Mouse (Mus musculus) midbrain, postnatal 0 days (tissue): ENCODE measurements at regions not wholly inside any gene's neighbourhood (a gene's known extent, or its start where the extent isn't known, plus 50 kb on each side); places are given as distances from the start of the nearest gene placed in this dataset.

ENCODE experiments used
- ATAC-seq: fragments of 200-750 bp; cut with Nextera tagmentation; 2 replicates; pipeline ENCODE4 v1.8.0; 2017; ENCODE audit warnings: moderate number of reproducible peaks, mild to moderate bottlenecking, moderate TSS enrichment, moderate library complexity; ENCODE audit not compliant: low FRiP score
- DNase-seq: peaks from one replicate; pipeline ENCODE4 v3.0.0-alpha.2; 2015; ENCODE audit warnings: low spot score
- H3K27ac ChIP-seq: fragments of 300-500 bp; sonication (generic); 2 replicates; pipeline ENCODE4 v1.5.1; 2014; ENCODE audit warnings: low read depth, mild to moderate bottlenecking, low read length, mixed read lengths
- H3K27me3 ChIP-seq: fragments of 300-500 bp; sonication (generic); 2 replicates; pipeline ENCODE4 v1.6.1; 2014; ENCODE audit warnings: low read length, control low read depth, mixed read lengths; ENCODE audit not compliant: insufficient read depth
- H3K36me3 ChIP-seq: fragments of 300-500 bp; sonication (generic); 2 replicates; pipeline ENCODE4 v1.6.1; 2014; ENCODE audit warnings: low read length, control low read depth, mixed read lengths; ENCODE audit not compliant: insufficient read depth
- H3K4me1 ChIP-seq: fragments of 300-500 bp; sonication (generic); 2 replicates; pipeline ENCODE4 v1.6.1; 2014; ENCODE audit warnings: mild to moderate bottlenecking, control low read depth, antibody characterized with exemption, low read length, mixed read lengths; ENCODE audit not compliant: insufficient read depth
- H3K4me2 ChIP-seq: fragments of 300-500 bp; sonication (generic); 2 replicates; pipeline ENCODE4 v1.6.1; 2014; ENCODE audit warnings: low read depth, mild to moderate bottlenecking, low read length, mixed read lengths; ENCODE audit not compliant: poor library complexity, severe bottlenecking
- H3K4me3 ChIP-seq: fragments of 300-500 bp; sonication (generic); 2 replicates; pipeline ENCODE4 v1.5.1; 2014; ENCODE audit warnings: low read depth, mild to moderate bottlenecking, low read length, moderate library complexity
- H3K9ac ChIP-seq: fragments of 300-500 bp; sonication (generic); replicated peaks from 2 replicates; pipeline ENCODE4 v1.6.1; 2014; ENCODE audit warnings: mild to moderate bottlenecking, low read length, moderate library complexity, mixed read lengths; ENCODE audit not compliant: poor library complexity, severe bottlenecking
- H3K9me3 ChIP-seq: fragments of 300-500 bp; sonication (generic); 2 replicates; pipeline ENCODE4 v1.6.1; 2016; ENCODE audit warnings: low read length, control low read depth
- CTCF ChIP-seq: IDR thresholded peaks from 2 replicates; pipeline ENCODE4 v1.5.1; 2016; ENCODE audit warnings: antibody characterized with exemption, mild to moderate bottlenecking
- WGBS: fragments of 180-500 bp; shearing (Covaris S2); extraction: QIAGEN DNeasy Blood & Tissue Kit; methylation state at CpG from one replicate; pipeline ENCODE4 v1.1.7; 2014; 5-methylcytosine and 5-hydroxymethylcytosine counted together

DNA sequence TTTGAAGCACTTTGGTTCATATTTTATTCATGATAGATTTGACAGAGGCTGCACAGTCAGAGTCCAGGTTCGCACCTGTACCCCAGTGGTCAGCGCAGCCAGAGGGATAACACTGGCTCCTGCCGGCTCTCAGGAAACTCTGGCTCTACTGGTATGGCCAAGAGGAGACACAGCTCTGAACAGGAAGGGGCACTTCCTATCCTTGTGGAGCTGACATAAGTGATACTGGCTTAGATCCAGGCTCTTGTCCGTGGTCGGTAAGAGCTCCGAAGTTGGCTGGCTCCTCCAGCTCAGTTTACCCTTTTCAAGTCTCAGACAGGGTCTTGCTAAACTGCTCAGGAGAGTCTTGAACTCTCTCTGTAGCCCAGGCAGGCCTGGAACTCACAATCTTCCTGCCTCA is 113.6 kb upstream of the Med13l start:
- DNase-seq (no peak), ATAC-seq (no peak)
- 63% methylated on average over 6 of the region's 6 CpGs for WGBS
- Histone ChIP-seq H3K27ac (no peak overlapping the region), H3K36me3 (no peaks in the 10 kb centered on the region), H3K9me3 (no peaks in the 10 kb centered on the region), H3K27me3 (no peaks in the 10 kb centered on the region), H3K4me2 (no peak overlapping the region), H3K4me1 (no peaks in the 10 kb centered on the region), H3K9ac (no peak overlapping the region), H3K4me3 (no peak overlapping the region)
- TF ChIP-seq CTCF, result no peak

DNA sequence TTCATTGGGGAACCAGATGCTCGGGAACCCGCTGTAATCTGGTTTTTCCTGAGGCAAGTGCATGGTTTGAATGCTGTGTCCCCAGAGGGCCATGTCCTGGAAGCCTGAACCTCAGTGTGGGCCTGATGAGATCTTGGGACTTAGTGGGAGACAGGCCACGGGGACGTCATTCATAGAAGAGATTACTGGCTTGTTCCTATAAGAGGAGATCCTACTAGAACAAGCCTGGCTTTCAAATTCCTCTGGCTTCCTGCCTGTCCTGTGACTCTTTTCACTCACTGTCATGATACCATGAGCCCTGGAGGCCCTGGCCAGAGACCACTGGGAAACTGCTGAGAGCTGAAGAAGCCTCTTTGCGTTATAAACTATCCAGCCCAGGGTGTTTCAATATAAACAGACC is 113.1 kb upstream of the Med13l start:
- TF ChIP-seq CTCF, result no peak
- H3K27me3 ChIP-seq, result no peaks in the 10 kb centered on the region; the same call in 1 of the 2 replicates
- DNase-seq (no peak), ATAC-seq (no peak)
- H3K27ac ChIP-seq, result no peak overlapping the region
- WGBS, result 66% methylated on average over 5 of the region's 5 CpGs
- no peak overlapping the region for H3K4me3 ChIP-seq
- no peak overlapping the region for H3K4me2 ChIP-seq
- H3K9ac ChIP-seq, result no peak overlapping the region
- H3K36me3 ChIP-seq, result no peaks in the 10 kb centered on the region
- H3K4me1 ChIP-seq, result no peaks in the 10 kb centered on the region
- no peaks in the 10 kb centered on the region for H3K9me3 ChIP-seq

DNA sequence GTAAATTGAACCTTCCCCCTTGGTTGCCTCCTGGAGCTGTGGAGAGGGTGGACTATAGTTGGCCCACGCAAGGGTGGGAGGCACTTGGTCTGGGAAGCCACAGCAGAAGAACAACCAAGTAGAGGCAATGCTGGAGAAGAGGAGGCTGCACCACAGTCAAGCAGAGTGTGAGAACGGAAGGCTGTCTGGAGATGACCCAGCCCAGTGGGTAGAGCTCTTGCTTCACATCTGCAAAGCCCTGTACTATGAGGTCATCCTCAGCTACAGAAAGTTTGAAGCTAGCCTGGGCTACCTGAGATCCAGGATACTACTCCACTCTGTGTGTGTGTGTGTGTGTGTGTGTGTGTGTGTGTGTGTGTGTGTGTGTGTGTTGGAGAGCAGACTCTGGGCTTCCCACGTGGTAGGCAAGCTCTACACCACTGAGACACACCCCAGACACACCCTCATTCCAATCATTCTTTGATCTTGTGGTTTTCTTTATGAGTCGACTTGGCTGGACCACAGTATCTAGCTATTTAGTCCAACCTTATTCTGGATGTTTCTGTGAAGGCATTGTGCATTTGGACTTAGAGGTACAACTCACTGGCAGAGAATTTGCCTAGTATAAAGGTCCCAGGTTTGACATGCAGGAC is 111.5 kb upstream of the Med13l start:
- Histone ChIP-seq H3K4me3 (no peak overlapping the region), H3K27ac (no peak overlapping the region), H3K4me2 (no peak overlapping the region), H3K36me3 (no peaks in the 10 kb centered on the region), H3K4me1 (no peaks in the 10 kb centered on the region), H3K27me3 (no peaks in the 10 kb centered on the region; the same call in 1 of the 2 replicates), H3K9me3 (no peaks in the 10 kb centered on the region), H3K9ac (no peak overlapping the region)
- ATAC-seq (no peak), DNase-seq (no peak)
- WGBS, result 79% methylated on average over 4 of the region's 4 CpGs
- no peak for TF ChIP-seq CTCF

DNA sequence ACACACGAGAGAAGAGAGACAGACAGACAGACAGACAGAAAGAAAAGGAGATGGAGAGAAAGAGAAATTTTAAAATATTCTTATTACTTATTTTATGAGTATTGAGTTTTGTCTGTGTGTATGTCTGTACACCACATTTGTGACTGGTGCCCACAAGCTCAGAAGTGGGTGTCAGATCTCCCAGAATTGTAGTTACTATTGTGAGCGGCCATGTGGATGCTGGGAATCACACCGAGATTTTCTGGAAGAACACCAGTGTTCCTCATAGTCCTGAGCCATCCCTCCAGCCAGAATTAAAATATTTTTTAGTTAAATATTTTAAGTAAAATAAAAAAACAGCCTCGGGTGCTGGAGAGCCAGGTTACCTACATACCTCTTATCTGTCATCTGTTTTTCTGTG is 110.6 kb upstream of the Med13l start:
- Histone ChIP-seq H3K9ac (no peak overlapping the region), H3K9me3 (no peaks in the 10 kb centered on the region), H3K4me1 (no peaks in the 10 kb centered on the region), H3K36me3 (no peaks in the 10 kb centered on the region), H3K4me3 (no peak overlapping the region), H3K27ac (no peak overlapping the region), H3K4me2 (no peak overlapping the region), H3K27me3 (no peaks in the 10 kb centered on the region; the same call in 1 of the 2 replicates)
- TF ChIP-seq CTCF, result no peak
- 87% methylated on average over 4 of the region's 4 CpGs for WGBS
- ATAC-seq (no peak), DNase-seq (no peak)

DNA sequence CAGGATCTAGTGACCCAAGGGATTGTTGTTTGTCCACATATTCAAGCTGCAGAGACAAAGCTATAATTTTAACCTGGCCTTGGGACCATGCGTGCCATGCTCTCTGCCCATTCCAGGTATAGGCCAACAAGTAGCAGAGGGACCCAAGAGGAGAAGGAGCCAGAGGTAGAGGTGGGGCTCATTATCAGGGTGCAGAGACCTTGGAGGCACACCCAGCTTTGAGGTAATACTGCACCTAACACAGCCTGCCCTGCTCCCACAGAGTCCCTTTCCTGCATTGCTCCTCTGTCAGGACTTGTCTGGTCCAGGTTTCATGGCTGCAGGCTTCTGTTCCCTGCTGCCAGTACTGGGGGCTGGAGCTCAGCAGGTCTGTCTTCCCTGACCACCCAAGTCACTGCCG is 108.4 kb upstream of the Med13l start:
- no peak overlapping the region for H3K9ac ChIP-seq
- no peak overlapping the region for H3K27ac ChIP-seq
- H3K9me3 ChIP-seq, result no peaks in the 10 kb centered on the region
- no peak overlapping the region for H3K4me2 ChIP-seq
- WGBS, result 81% methylated on average over 2 of the region's 2 CpGs
- ATAC-seq, result no peak
- H3K27me3 ChIP-seq, result no peaks in the 10 kb centered on the region; the same call in 1 of the 2 replicates
- H3K36me3 ChIP-seq, result no peaks in the 10 kb centered on the region
- TF ChIP-seq CTCF, result no peak
- no peak for DNase-seq
- no peaks in the 10 kb centered on the region for H3K4me1 ChIP-seq
- no peak overlapping the region for H3K4me3 ChIP-seq

DNA sequence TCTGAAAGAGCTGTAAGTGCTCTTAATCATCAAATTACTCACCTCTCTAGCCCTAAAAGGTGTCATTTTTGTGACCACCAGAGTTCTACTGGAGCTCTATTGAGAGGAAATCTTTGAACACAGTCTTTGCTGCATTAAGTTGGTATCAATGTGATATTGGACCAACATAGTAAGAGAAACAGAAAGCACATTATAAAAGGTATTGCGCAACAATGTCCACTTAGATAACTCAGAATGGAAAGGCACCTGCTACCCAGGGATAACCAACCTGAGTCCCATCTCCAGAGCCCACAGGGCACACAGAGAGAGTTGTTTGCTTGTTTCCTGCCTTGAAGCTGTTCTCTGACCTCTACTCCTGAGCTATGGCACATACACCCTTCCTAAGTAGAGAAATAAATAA is 106.4 kb upstream of the Med13l start:
- Histone ChIP-seq H3K9ac (no peak overlapping the region), H3K4me1 (no peaks in the 10 kb centered on the region; the same call in 1 of the 2 replicates), H3K4me3 (no peak overlapping the region), H3K36me3 (no peaks in the 10 kb centered on the region), H3K4me2 (no peak overlapping the region), H3K27me3 (peaks cover 3% of the 10 kb centered on the region; the same call in 1 of the 2 replicates), H3K9me3 (no peaks in the 10 kb centered on the region), H3K27ac (no peak overlapping the region)
- ATAC-seq (no peak), DNase-seq (no peak)
- no peak for TF ChIP-seq CTCF
- WGBS, result 100% methylated on average over 1 of the region's 1 CpGs
